Mouse (Mus musculus) heart, postnatal 0 days (tissue): Measurements from ENCODE around the gene Cyp2d22. TPM values are rescaled to one million over a fixed set of nuclear protein-coding genes. Genes with fewer than 3 reads are reported as not detected.

ENCODE experiments used
- ATAC-seq: fragments of 200-750 bp; cut with Nextera tagmentation; 2 replicates; pipeline ENCODE4 v1.8.0; 2017; ENCODE audit warnings: low read depth, moderate number of reproducible peaks, moderate library complexity; ENCODE audit not compliant: insufficient read depth
- DNase-seq: peaks from one replicate; pipeline ENCODE4 v3.0.0-alpha.2; 2016; ENCODE audit warnings: low spot score
- H3K27ac ChIP-seq: fragments of 300-500 bp; sonication (generic); 2 replicates; pipeline ENCODE4 v1.5.1; 2014; ENCODE audit warnings: low read depth, mild to moderate bottlenecking
- H3K27me3 ChIP-seq: fragments of 300-500 bp; sonication (generic); 2 replicates; pipeline ENCODE4 v1.6.1; 2014; ENCODE audit warnings: low read length, mixed read lengths; ENCODE audit not compliant: control insufficient read depth, insufficient read depth
- H3K36me3 ChIP-seq: fragments of 300-500 bp; sonication (generic); replicated peaks from 2 replicates; pipeline ENCODE4 v1.6.1; 2014; ENCODE audit warnings: low read length, mixed read lengths; ENCODE audit not compliant: control insufficient read depth, insufficient read depth
- H3K4me1 ChIP-seq: fragments of 300-500 bp; sonication (generic); 2 replicates; pipeline ENCODE4 v1.6.1; 2014; ENCODE audit warnings: antibody characterized with exemption; ENCODE audit not compliant: control insufficient read depth, insufficient read depth
- H3K4me2 ChIP-seq: fragments of 300-500 bp; sonication (generic); 2 replicates; pipeline ENCODE4 v1.6.1; 2014; ENCODE audit warnings: low read depth, mild to moderate bottlenecking, low read length, moderate library complexity
- H3K4me3 ChIP-seq: fragments of 300-500 bp; sonication (generic); 2 replicates; pipeline ENCODE4 v1.5.1; 2014; ENCODE audit warnings: low read depth, low read length
- H3K9ac ChIP-seq: fragments of 300-500 bp; sonication (generic); replicated peaks from 2 replicates; pipeline ENCODE4 v1.6.1; 2014; ENCODE audit warnings: low read depth, low read length, mixed read lengths
- H3K9me3 ChIP-seq: fragments of 300-500 bp; sonication (generic); replicated peaks from 2 replicates; pipeline ENCODE4 v1.6.1; 2016; ENCODE audit warnings: low read length; ENCODE audit not compliant: control insufficient read depth
- CTCF ChIP-seq: IDR thresholded peaks from 2 replicates; pipeline ENCODE4 v1.5.1; 2016; ENCODE audit warnings: antibody characterized with exemption, control low read depth, low read depth
- EP300 ChIP-seq: IDR thresholded peaks from 2 replicates; pipeline ENCODE4 v1.6.1; 2016; ENCODE audit warnings: antibody characterized with exemption, low read depth
- WGBS: fragments of 180-500 bp; shearing (Covaris S2); extraction: QIAGEN DNeasy Blood & Tissue Kit; methylation state at CpG from one replicate; pipeline ENCODE4 v1.1.7; 2014; 5-methylcytosine and 5-hydroxymethylcytosine counted together
- microRNA-seq: library from miRNA; unstranded; fragments of <30 nt; microRNA quantifications from one replicate; pipeline ENCODE4, GENCODE M21; 2016
- polyA plus RNA-seq: library from polyadenylated mRNA; unstranded; fragments of >200 nt; fragmentation: Nextera tagmentation; extraction: Ambion mirVana; gene quantifications from 2 replicates; pipeline ENCODE4 v1.2.1, GENCODE M21; 2015
- total RNA-seq: library from RNA; depleted of rRNA; stranded (reverse); fragments of >200 nt; gene quantifications from 2 replicates; pipeline ENCODE4 v1.2.3, GENCODE M21; 2014; ENCODE audit warnings: low replicate concordance; rRNA removed

Cyp2d22 gene
- total and polyA plus RNA-seq, 2 experiments from 2014 or later, result 10.1 to 16.8 TPM

- DNase-seq, result no peak
- H3K4me1 ChIP-seq, result peaks cover 12% of the 10 kb centered on the region
- H3K4me3 ChIP-seq, result no peak overlapping the region
- H3K36me3 ChIP-seq, result peaks cover 43% of the 10 kb centered on the region
- 97% methylated on average over 4 of the region's 4 CpGs for WGBS
- H3K9ac ChIP-seq, result no peak overlapping the region
- no peaks in the 10 kb centered on the region for H3K9me3 ChIP-seq
- no peak for TF ChIP-seq EP300
- no peak for TF ChIP-seq CTCF
- no peaks in the 10 kb centered on the region for H3K27me3 ChIP-seq
- no peak for ATAC-seq
- no peak overlapping the region for H3K4me2 ChIP-seq
- no peak overlapping the region for H3K27ac ChIP-seq
Observed at GRCm38 (mm10) chr15:82335194-82335593, 44.9 kb downstream of the Cyp2d22 start.

DNA sequence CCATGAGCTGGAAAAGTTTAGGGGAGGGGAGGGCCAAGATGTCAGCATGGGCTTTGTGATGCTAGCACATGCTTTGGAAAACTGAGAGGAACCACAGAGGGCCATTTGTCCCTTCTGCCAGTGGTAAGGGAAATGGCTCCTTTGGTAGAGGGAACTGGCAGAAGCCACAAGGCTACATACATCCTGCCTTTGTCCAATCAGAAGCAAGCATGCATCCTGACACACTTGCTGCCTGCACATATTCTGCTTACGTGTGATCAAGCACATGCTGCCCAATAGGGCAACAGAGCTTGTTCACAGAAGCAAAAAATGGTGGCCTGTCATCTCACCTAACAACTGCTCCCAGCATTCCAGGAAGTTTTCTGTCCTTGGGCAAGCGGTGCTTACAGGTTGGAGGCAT lies 54.7 kb downstream of the Cyp2d22 start:
- Histone ChIP-seq H3K4me2 (no peak overlapping the region), H3K9ac (no peak overlapping the region), H3K4me1 (no peaks in the 10 kb centered on the region), H3K9me3 (no peaks in the 10 kb centered on the region), H3K36me3 (peaks cover 12% of the 10 kb centered on the region), H3K27me3 (no peaks in the 10 kb centered on the region), H3K27ac (no peak overlapping the region), H3K4me3 (no peak overlapping the region)
- WGBS, result 63% methylated on average over 2 of the region's 2 CpGs
- ATAC-seq (no peak), DNase-seq (no peak)
- TF ChIP-seq EP300 (no peak), CTCF (no peak)

DNA sequence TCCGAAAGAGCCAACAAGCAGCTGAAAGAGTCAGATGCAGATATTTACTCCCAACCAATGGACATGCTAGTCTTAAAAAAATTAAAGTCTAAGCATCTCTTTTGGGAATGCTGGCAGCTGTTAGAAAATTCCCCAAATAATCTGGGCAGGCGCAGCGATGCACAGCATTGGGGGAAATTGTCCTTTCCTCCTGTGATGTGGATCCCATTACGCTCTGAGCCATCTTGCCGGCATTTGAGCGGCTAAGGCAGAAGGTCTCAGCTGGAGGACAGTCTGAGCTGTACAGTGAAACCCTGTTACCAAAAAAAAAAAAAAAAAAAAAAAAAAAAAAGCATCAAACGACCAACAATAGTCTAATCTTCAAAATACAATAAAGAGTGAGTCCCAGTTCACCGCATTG lies 57.9 kb downstream of the Cyp2d22 start:
- H3K9ac ChIP-seq, result no peak overlapping the region
- ATAC-seq (no peak), DNase-seq (no peak)
- H3K27me3 ChIP-seq, result no peaks in the 10 kb centered on the region
- H3K4me1 ChIP-seq, result no peaks in the 10 kb centered on the region
- H3K4me2 ChIP-seq, result no peak overlapping the region
- H3K36me3 ChIP-seq, result no peaks in the 10 kb centered on the region
- 76% methylated on average over 8 of the region's 8 CpGs for WGBS
- TF ChIP-seq EP300 (no peak), CTCF (no peak)
- H3K9me3 ChIP-seq, result no peaks in the 10 kb centered on the region
- no peak overlapping the region for H3K27ac ChIP-seq
- H3K4me3 ChIP-seq, result no peak overlapping the region

Small RNA genes lying within 50 kb of the gene (microRNA-seq; reads per million reads assigned to microRNA genes)
- gene Gm25990 (not detected), gene Gm27331 (not detected), gene Mir7684 (not detected)

Other genes starting within 250 kb of the Cyp2d22 start
- gene Srebf2, start 233.1 kb downstream of the Cyp2d22 start, total RNA-seq, result 86.3 and 90.3 TPM in 2 replicates
- 58.0 and 68.3 TPM in 2 replicates for gene Srebf2, start 233.1 kb downstream of the Cyp2d22 start, polyA plus RNA-seq
- 0.19 and 7.5 TPM in 2 replicates for gene Shisa8, start 167.4 kb downstream of the Cyp2d22 start, total RNA-seq
- 0.07 and 0.23 TPM in 2 replicates for gene Shisa8, start 167.4 kb downstream of the Cyp2d22 start, polyA plus RNA-seq
- gene Tnfrsf13c, start 155.9 kb downstream of the Cyp2d22 start, total RNA-seq, result 1.5 TPM in 1 of 2 replicates, not detected in the other
- gene Tnfrsf13c, start 155.9 kb downstream of the Cyp2d22 start, polyA plus RNA-seq, result not detected in 2 replicates
- 16.7 and 25.7 TPM in 2 replicates for gene Cenpm, start 135.5 kb downstream of the Cyp2d22 start, total RNA-seq
- 22.5 and 25.6 TPM in 2 replicates for gene Cenpm, start 135.5 kb downstream of the Cyp2d22 start, polyA plus RNA-seq
- not detected in 2 replicates for gene 1500009C09Rik, start 127.9 kb downstream of the Cyp2d22 start, total RNA-seq
- not detected in 2 replicates for gene 1500009C09Rik, start 127.9 kb downstream of the Cyp2d22 start, polyA plus RNA-seq
- gene Sept3, start 105.4 kb downstream of the Cyp2d22 start, total RNA-seq, result 1.4 and 4.4 TPM in 2 replicates
- 1.4 and 1.5 TPM in 2 replicates for gene Sept3, start 105.4 kb downstream of the Cyp2d22 start, polyA plus RNA-seq
- gene Wbp2nl, start 81.3 kb downstream of the Cyp2d22 start, total RNA-seq, result not detected in 2 replicates
- not detected in 2 replicates for gene Wbp2nl, start 81.3 kb downstream of the Cyp2d22 start, polyA plus RNA-seq
- 45.2 and 74.0 TPM in 2 replicates for gene Naga, start 41.3 kb downstream of the Cyp2d22 start, total RNA-seq
- 35.4 and 37.5 TPM in 2 replicates for gene Naga, start 41.3 kb downstream of the Cyp2d22 start, polyA plus RNA-seq
- gene Pheta2, start 41.3 kb downstream of the Cyp2d22 start, total RNA-seq, result 1.4 and 2.5 TPM in 2 replicates
- 3.6 and 3.9 TPM in 2 replicates for gene Pheta2, start 41.3 kb downstream of the Cyp2d22 start, polyA plus RNA-seq
- gene Smdt1, start 41.3 kb downstream of the Cyp2d22 start, total RNA-seq, result 342 and 440 TPM in 2 replicates
- gene Smdt1, start 41.3 kb downstream of the Cyp2d22 start, polyA plus RNA-seq, result 431 and 450 TPM in 2 replicates
- gene Ndufa6, start 25.9 kb downstream of the Cyp2d22 start, total RNA-seq, result 397 and 531 TPM in 2 replicates
- 1,167 and 1,291 TPM in 2 replicates for gene Ndufa6, start 25.9 kb downstream of the Cyp2d22 start, polyA plus RNA-seq
- not detected in 2 replicates for gene Cyp2d11, start 13.8 kb upstream of the Cyp2d22 start, total RNA-seq
- gene Cyp2d11, start 13.8 kb upstream of the Cyp2d22 start, polyA plus RNA-seq, result not detected in 2 replicates
- gene Cyp2d10, start 26.9 kb upstream of the Cyp2d22 start, total RNA-seq, result 1.2 TPM in 1 of 2 replicates, not detected in the other
- gene Cyp2d10, start 26.9 kb upstream of the Cyp2d22 start, polyA plus RNA-seq, result not detected in 2 replicates
- gene Cyp2d9, start 53.2 kb upstream of the Cyp2d22 start, total RNA-seq, result not detected in 2 replicates
- 0.07 TPM in 1 of 2 replicates, not detected in the other for gene Cyp2d9, start 53.2 kb upstream of the Cyp2d22 start, polyA plus RNA-seq
- not detected in 2 replicates for gene Cyp2d12, start 174.8 kb upstream of the Cyp2d22 start, total RNA-seq
- gene Cyp2d12, start 174.8 kb upstream of the Cyp2d22 start, polyA plus RNA-seq, result not detected in 2 replicates
- not detected in 2 replicates for gene Cyp2d34, start 240.7 kb upstream of the Cyp2d22 start, total RNA-seq
- not detected in 2 replicates for gene Cyp2d34, start 240.7 kb upstream of the Cyp2d22 start, polyA plus RNA-seq